Mouse (Mus musculus) ES-Bruce4 (cell line): ENCODE data around the gene Wdr18.

Source experiments
- CTCF ChIP-seq: IDR thresholded peaks from one replicate; pipeline ENCODE4 v1.8.1; 2011; ENCODE audit warnings: low read depth, low read length
- EP300 ChIP-seq: IDR thresholded peaks from 2 replicates; pipeline ENCODE4 v1.6.1; 2011; ENCODE audit warnings: low read depth, low read length; ENCODE audit not compliant: insufficient read depth

- TF ChIP-seq EP300 (no peak), CTCF (no peak)
These were observed 47.5 kb upstream of the Wdr18 start for GRCm38 (mm10) chr10:79912412-79912811.
